Mouse (Mus musculus): ENCODE measurements around the gene Gm20388. TPM values are rescaled to one million over a fixed set of nuclear protein-coding genes. Genes with fewer than 3 reads are reported as not detected.

Gm20388 gene
- polyA plus RNA-seq, 2 experiments, result 8.5 TPM; not detected in 1

- under 1% methylated on average over 52 of the region's 52 CpGs for WGBS (ENCODE audit: insufficient replicate concordance)
- H3K4me3 ChIP-seq (ENCODE audit: insufficient read depth in 1 of 2, low read depth in 2 of 2, low read length in 2 of 2), result peak overlapping the region; percentile 67 to 86
- peak overlapping the region; percentile 89 for H3K9ac ChIP-seq (replicated peaks)
- peak; percentile 17 for ATAC-seq (ENCODE audit: insufficient read depth)
- H3K4me1 ChIP-seq (replicated peaks; ENCODE audit: control insufficient read depth in 2 of 2, insufficient read depth in 2 of 2, low read length in 1 of 2), result peaks cover 41 to 48% of the 10 kb centered on the region in 2 experiments
- no peak for DNase-seq (ENCODE audit: low read depth in 3 of 3, low spot score in 3 of 3)
- H3K27me3 ChIP-seq (ENCODE audit: control insufficient read depth, insufficient read depth, low read length), result no peaks in the 10 kb centered on the region
- TF ChIP-seq CTCF (IDR thresholded peaks at IDR 0.05; ENCODE audit: low read depth) (no peak), EP300 (IDR thresholded peaks at IDR 0.05; ENCODE audit: low read depth) (no peak)
- H3K36me3 ChIP-seq (replicated peaks; ENCODE audit: control insufficient read depth, insufficient read depth, low read depth), result peaks cover 9% of the 10 kb centered on the region
- no peaks in the 10 kb centered on the region for H3K9me3 ChIP-seq (ENCODE audit: control insufficient read depth, low read length)
- peak overlapping the region; percentile 99 for H3K27ac ChIP-seq
- peak overlapping the region; percentile 99 for H3K4me2 ChIP-seq (ENCODE audit: low read depth)
Observed at GRCm38 (mm10) chr8:122550234-122550994, 2639.8 kb downstream of the Gm20388 start.

GRCm38 (mm10) chr8:122550995-122551264, 2640.3 kb downstream of the Gm20388 start:
- Histone ChIP-seq H3K9ac (replicated peaks) (peak overlapping the region; percentile 89), H3K4me2 (ENCODE audit: low read depth) (peak overlapping the region; percentile 99), H3K27me3 (ENCODE audit: control insufficient read depth, insufficient read depth, low read length) (no peaks in the 10 kb centered on the region), H3K36me3 (replicated peaks; ENCODE audit: control insufficient read depth, insufficient read depth, low read depth) (peaks cover 9% of the 10 kb centered on the region), H3K9me3 (ENCODE audit: control insufficient read depth, low read length) (no peaks in the 10 kb centered on the region), H3K4me1 (replicated peaks; ENCODE audit: control insufficient read depth in 2 of 2, insufficient read depth in 2 of 2, low read length in 1 of 2) (peaks cover 36 to 46% of the 10 kb centered on the region in 2 experiments), H3K4me3 (ENCODE audit: insufficient read depth in 1 of 2, low read depth in 2 of 2, low read length in 2 of 2) (peak overlapping the region; percentile 67 to 86), H3K27ac (peak overlapping the region; percentile 99)
- 0% methylated on average over 37 of the region's 43 CpGs for WGBS (ENCODE audit: insufficient replicate concordance)
- TF ChIP-seq EP300 (IDR thresholded peaks at IDR 0.05; ENCODE audit: low read depth) (no peak), CTCF (IDR thresholded peaks at IDR 0.05; ENCODE audit: low read depth) (no peak)
- ATAC-seq (ENCODE audit: insufficient read depth) (peak; percentile 29), DNase-seq (ENCODE audit: low read depth in 3 of 3, low spot score in 3 of 3) (no peak)

DNA sequence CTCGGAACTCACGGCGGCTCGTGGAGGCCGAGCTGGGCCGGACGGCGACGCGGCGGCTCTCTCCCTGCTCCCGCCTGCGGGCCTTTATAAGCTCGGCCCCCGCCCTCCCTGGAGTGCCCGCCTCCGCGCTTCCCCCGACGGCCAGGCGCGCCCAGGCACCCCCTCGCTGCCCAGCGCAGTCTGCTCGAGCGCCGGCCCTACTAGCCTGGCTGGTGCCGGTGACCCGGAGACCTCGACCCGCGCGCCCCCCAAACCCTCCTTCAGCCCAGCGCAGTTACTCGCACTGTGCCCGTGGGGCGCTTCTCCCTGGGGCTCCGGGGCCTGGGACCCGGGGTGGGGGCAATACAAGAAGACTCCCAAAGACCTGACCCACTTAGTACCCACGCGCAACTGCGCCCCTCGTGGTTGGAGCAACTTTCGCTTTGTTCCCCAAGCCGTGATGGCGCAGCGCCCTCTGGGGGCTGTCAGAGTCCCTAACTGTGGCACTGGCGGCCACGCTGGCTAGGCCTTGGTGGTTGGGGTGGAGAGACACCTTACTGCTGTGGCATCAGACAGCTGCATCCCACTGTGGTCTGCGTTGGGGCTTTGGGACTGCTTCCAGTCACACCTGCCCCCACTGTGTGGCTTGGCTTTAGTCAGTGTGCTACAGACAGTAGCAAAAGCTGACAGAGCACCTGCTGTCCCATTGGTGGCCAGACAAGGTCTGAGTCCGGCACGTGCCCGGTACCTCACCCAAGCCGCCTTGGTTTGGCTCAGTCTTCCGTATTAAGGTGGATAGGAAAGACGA, 2640.8 kb downstream of the Gm20388 start, which contains the start of gene Piezo1:
Gene Piezo1 (minus strand): TSS at position 65 of the 787 bp plus-strand sequence.
- no peaks in the 10 kb centered on the region for H3K27me3 ChIP-seq (ENCODE audit: control insufficient read depth, insufficient read depth, low read length)
- peak within 1 kb of the TSS; percentile 99 for H3K4me2 ChIP-seq (ENCODE audit: low read depth)
- DNase-seq (ENCODE audit: low read depth in 3 of 3, low spot score in 3 of 3) (peak; percentile 77 to 82 (median 79)), ATAC-seq (ENCODE audit: insufficient read depth) (peak; percentile 75)
- H3K27ac ChIP-seq, result peak within 1 kb of the TSS; percentile 99
- H3K4me3 ChIP-seq (ENCODE audit: insufficient read depth in 1 of 2, low read depth in 2 of 2, low read length in 2 of 2), result peak within 1 kb of the TSS; percentile 67 to 86
- peaks cover 31 to 46% of the 10 kb centered on the region in 2 experiments for H3K4me1 ChIP-seq (replicated peaks; ENCODE audit: control insufficient read depth in 2 of 2, insufficient read depth in 2 of 2, low read length in 1 of 2)
- TF ChIP-seq CTCF (IDR thresholded peaks at IDR 0.05; ENCODE audit: low read depth) (peak; percentile 100), EP300 (IDR thresholded peaks at IDR 0.05; ENCODE audit: low read depth) (no peak; the same call in 1 of the 2 replicates)
- H3K9me3 ChIP-seq (ENCODE audit: control insufficient read depth, low read length), result no peaks in the 10 kb centered on the region
- peak within 1 kb of the TSS; percentile 89 for H3K9ac ChIP-seq (replicated peaks)
- peaks cover 9% of the 10 kb centered on the region for H3K36me3 ChIP-seq (replicated peaks; ENCODE audit: control insufficient read depth, insufficient read depth, low read depth)
- WGBS (ENCODE audit: insufficient replicate concordance), result 10% methylated on average over 50 of the region's 56 CpGs

DNA sequence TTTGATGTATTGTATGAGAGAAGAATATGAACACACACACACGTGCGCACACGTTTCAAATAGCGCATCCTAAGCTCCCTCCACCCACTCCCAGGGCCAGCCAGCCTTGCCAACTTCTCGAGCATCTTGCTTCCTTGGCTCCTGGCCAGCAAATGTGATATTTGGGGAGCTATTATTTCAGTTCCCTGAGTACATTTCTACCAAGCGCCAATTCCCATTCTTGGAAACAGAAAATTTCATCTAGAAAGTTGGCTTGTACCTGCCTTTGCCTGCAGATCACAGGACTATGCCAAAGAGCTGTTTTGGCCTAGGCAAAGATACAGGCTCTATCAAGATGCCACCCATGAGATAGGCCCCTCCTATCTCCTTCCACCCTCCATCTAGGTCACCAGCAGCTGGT, 2644.1 kb downstream of the Gm20388 start:
- Histone ChIP-seq H3K9me3 (ENCODE audit: control insufficient read depth, low read length) (no peaks in the 10 kb centered on the region), H3K4me1 (replicated peaks; ENCODE audit: control insufficient read depth in 2 of 2, insufficient read depth in 2 of 2, low read length in 1 of 2) (peaks cover 12 to 31% of the 10 kb centered on the region in 2 experiments), H3K36me3 (replicated peaks; ENCODE audit: control insufficient read depth, insufficient read depth, low read depth) (no peaks in the 10 kb centered on the region), H3K9ac (replicated peaks) (no peak overlapping the region), H3K27ac (no peak overlapping the region), H3K4me3 (ENCODE audit: insufficient read depth in 1 of 2, low read depth in 2 of 2, low read length in 2 of 2) (no peak overlapping the region), H3K4me2 (ENCODE audit: low read depth) (no peak overlapping the region), H3K27me3 (ENCODE audit: control insufficient read depth, insufficient read depth, low read length) (no peaks in the 10 kb centered on the region)
- DNase-seq (ENCODE audit: low read depth in 3 of 3, low spot score in 3 of 3) (no peak), ATAC-seq (ENCODE audit: insufficient read depth) (no peak)
- WGBS (ENCODE audit: insufficient replicate concordance), result 77% methylated on average over 6 of the region's 6 CpGs
- no peak for TF ChIP-seq CTCF (IDR thresholded peaks at IDR 0.05; ENCODE audit: low read depth)
- TF ChIP-seq EP300 (IDR thresholded peaks at IDR 0.05; ENCODE audit: low read depth), result no peak

Data from liver, embryonic 14.5 days (tissue).